Mouse (Mus musculus) adrenal gland, postnatal 25 days (tissue): ENCODE data around the gene Pde4a. TPM values are rescaled to one million over a fixed set of nuclear protein-coding genes. Genes with fewer than 3 reads are reported as not detected.
"Not testable (repeated sequence)": the region's sequence is repeated elsewhere in the genome, so short reads cannot be mapped to it uniquely, and the experiment has no call there.

Experiments
- DNase-seq: peaks from one replicate; pipeline ENCODE4 v3.0.0; 2021; ENCODE audit warnings: mixed read lengths
- total RNA-seq: library from RNA; stranded (reverse); gene quantifications from 2 replicates; pipeline ENCODE4 v1.2.3, GENCODE M21; 2021

Gene Pde4a
- total RNA-seq, 1 experiment from 2014 or later = 13.1 TPM

- DNase-seq = no peak
Observed at GRCm38 (mm10) chr9:21245113-21245487, 79.6 kb downstream of the Pde4a start.

GRCm38 (mm10) chr9:21246342-21246741 is 80.8 kb downstream of the Pde4a start:
- DNase-seq = no peak

GRCm38 (mm10) chr9:21248326-21248725 is 82.8 kb downstream of the Pde4a start, which contains the start of gene S1pr5:
Gene S1pr5 (minus strand): TSS chr9:21248443.
- DNase-seq = peak; percentile 70

- DNase-seq = no peak
Observed at GRCm38 (mm10) chr9:21249629-21250508, 84.4 kb downstream of the Pde4a start.

GRCm38 (mm10) chr9:21250509-21250908 is 85.0 kb downstream of the Pde4a start:
- DNase-seq = no peak

GRCm38 (mm10) chr9:21251116-21251735 is 85.7 kb downstream of the Pde4a start:
- DNase-seq = no peak

GRCm38 (mm10) chr9:21254690-21255089 is 89.2 kb downstream of the Pde4a start:
- no peak for DNase-seq

- DNase-seq = not testable (repeated sequence)
Observed at GRCm38 (mm10) chr9:21256349-21256748, 90.8 kb downstream of the Pde4a start.

- DNase-seq = no peak
Observed at GRCm38 (mm10) chr9:21260491-21261040, 95.1 kb downstream of the Pde4a start.

- no peak for DNase-seq
Observed at GRCm38 (mm10) chr9:21261831-21262230, 96.3 kb downstream of the Pde4a start.

Other genes with a start within 250 kb of the Pde4a start
- gene Dnmt1, start 205.8 kb upstream of the Pde4a start, total RNA-seq = 61.3 and 68.1 TPM in 2 replicates
- 16.2 and 16.9 TPM in 2 replicates for gene S1pr2, start 188.9 kb upstream of the Pde4a start, total RNA-seq
- gene Mrpl4, start 163.0 kb upstream of the Pde4a start, total RNA-seq = 113 and 122 TPM in 2 replicates
- 6.5 and 8.9 TPM in 2 replicates for gene Icam1, start 149.7 kb upstream of the Pde4a start, total RNA-seq
- gene Icam4, start 136.3 kb upstream of the Pde4a start, total RNA-seq = 1.6 and 1.9 TPM in 2 replicates
- gene Icam5, start 133.6 kb upstream of the Pde4a start, total RNA-seq = 0.43 and 0.49 TPM in 2 replicates
- gene Zglp1, start 98.6 kb upstream of the Pde4a start, total RNA-seq = not detected in 2 replicates
- 0.52 TPM in 1 of 2 replicates, not detected in the other for gene Gm49373, start 92.6 kb upstream of the Pde4a start, total RNA-seq
- gene Fdx1l, start 92.1 kb upstream of the Pde4a start, total RNA-seq = 32.4 and 36.5 TPM in 2 replicates
- gene Gm38431, start 73.7 kb upstream of the Pde4a start, total RNA-seq = 2.5 and 9.4 TPM in 2 replicates
- 52.1 and 60.0 TPM in 2 replicates for gene Raver1, start 73.7 kb upstream of the Pde4a start, total RNA-seq
- 17.7 and 22.4 TPM in 2 replicates for gene Tyk2, start 34.5 kb upstream of the Pde4a start, total RNA-seq
- gene Cdc37, start 15.7 kb upstream of the Pde4a start, total RNA-seq = 190 and 202 TPM in 2 replicates
- 50.8 and 51.5 TPM in 2 replicates for gene Keap1, start 73.6 kb downstream of the Pde4a start, total RNA-seq
- 0.88 and 1.3 TPM in 2 replicates for gene S1pr5, start 82.7 kb downstream of the Pde4a start, total RNA-seq
- gene Atg4d, start 99.6 kb downstream of the Pde4a start, total RNA-seq = 37.5 and 42.2 TPM in 2 replicates
- 34.7 and 48.1 TPM in 2 replicates for gene Kri1, start 122.3 kb downstream of the Pde4a start, total RNA-seq
- gene Cdkn2d, start 125.7 kb downstream of the Pde4a start, total RNA-seq = 13.5 and 19.9 TPM in 2 replicates
- not detected in 2 replicates for gene Ap1m2, start 146.6 kb downstream of the Pde4a start, total RNA-seq
- 31.8 and 46.3 TPM in 2 replicates for gene Slc44a2, start 155.0 kb downstream of the Pde4a start, total RNA-seq
- gene Ilf3, start 202.2 kb downstream of the Pde4a start, total RNA-seq = 68.9 and 69.5 TPM in 2 replicates
- gene Qtrt1, start 246.1 kb downstream of the Pde4a start, total RNA-seq = 17.0 and 25.1 TPM in 2 replicates